Mouse (Mus musculus): ENCODE measurements at regions not wholly inside any gene's neighbourhood (a gene's known extent, or its start where the extent isn't known, plus 50 kb on each side); places are given as distances from the start of the nearest gene placed in this dataset.

DNA sequence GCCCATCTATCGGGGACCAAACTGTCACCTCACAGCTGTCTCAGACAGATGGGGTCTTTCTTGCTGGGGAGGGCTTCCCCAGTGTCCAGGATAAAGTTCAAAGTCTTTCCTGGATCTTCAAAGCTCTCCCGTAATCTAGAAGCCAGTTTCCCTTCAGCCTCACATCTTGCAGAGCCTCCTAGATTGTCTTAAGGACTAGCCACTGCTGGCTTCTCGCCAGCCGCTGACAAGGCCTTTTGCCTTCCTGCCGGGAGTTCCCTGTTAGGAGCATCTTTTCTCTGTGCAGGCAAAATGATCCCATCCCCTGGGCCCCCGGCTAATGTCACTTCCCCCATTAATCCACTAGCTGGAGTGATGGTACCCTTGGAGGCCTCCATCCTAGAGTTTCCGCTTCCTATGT is 103.1 kb upstream of the 1600014C23Rik start:
- TF ChIP-seq MEF2A (IDR thresholded peaks at IDR 0.05; ENCODE audit: extremely low read depth, insufficient replicate concordance, low read depth, low read length, poor library complexity, severe bottlenecking) (no peak), RAD21 (IDR thresholded peaks at IDR 0.05; ENCODE audit: low read depth, low read length) (no peak), SIN3A (IDR thresholded peaks at IDR 0.05; ENCODE audit: low read length) (no peak), NELFE (IDR thresholded peaks at IDR 0.05; ENCODE audit: low read depth, low read length) (no peak), MYC (IDR thresholded peaks at IDR 0.05; ENCODE audit: low read depth, low read length) (no peak), MAZ (IDR thresholded peaks at IDR 0.05; ENCODE audit: low read depth, low read length) (no peak), E2F4 (IDR thresholded peaks at IDR 0.05; ENCODE audit: borderline replicate concordance, low read depth, low read length) (no peak), ZNF384 (IDR thresholded peaks at IDR 0.05; ENCODE audit: low read depth, low read length) (no peak), GATA1 (IDR thresholded peaks at IDR 0.05; ENCODE audit: low read depth, low read length) (no peak)
- H3K27me3 ChIP-seq (ENCODE audit: control insufficient read depth in 1 of 2, insufficient read depth in 2 of 2, low read length in 2 of 2), result peaks cover 0 to 7% of the 10 kb centered on the region in 2 experiments; a peak in 3 of 4 replicates
- H3K79me2 ChIP-seq (ENCODE audit: control insufficient read depth, insufficient read depth, low read length, poor library complexity), result no peaks in the 10 kb centered on the region
- H3K36me3 ChIP-seq (ENCODE audit: control insufficient read depth in 1 of 2, insufficient read depth in 2 of 2, low read length in 2 of 2), result no peaks in the 10 kb centered on the region
- H3K9me3 ChIP-seq (replicated peaks; ENCODE audit: insufficient read depth, low read length), result no peaks in the 10 kb centered on the region
- no peak for DNase-seq (ENCODE audit: low read depth, low spot score)
- no peak overlapping the region for H3K27ac ChIP-seq (ENCODE audit: control insufficient read depth, low read depth, low read length)
- H3K4me1 ChIP-seq (ENCODE audit: control insufficient read depth in 1 of 2, insufficient read depth in 2 of 2, low read length in 2 of 2), result no peaks in the 10 kb centered on the region
- H3K4me3 ChIP-seq (ENCODE audit: control insufficient read depth in 1 of 2, insufficient read depth in 1 of 2, low read depth in 2 of 2, low read length in 2 of 2), result no peak overlapping the region
- H3K9ac ChIP-seq (ENCODE audit: control insufficient read depth, low read depth, low read length, poor library complexity, severe bottlenecking), result no peak overlapping the region

GRCm38 (mm10) chr17:45836253-45836652 is 102.6 kb upstream of the 1600014C23Rik start:
- Histone ChIP-seq H3K79me2 (ENCODE audit: control insufficient read depth, insufficient read depth, low read length, poor library complexity) (no peaks in the 10 kb centered on the region), H3K4me3 (ENCODE audit: control insufficient read depth in 1 of 2, insufficient read depth in 1 of 2, low read depth in 2 of 2, low read length in 2 of 2) (no peak overlapping the region), H3K9ac (ENCODE audit: control insufficient read depth, low read depth, low read length, poor library complexity, severe bottlenecking) (no peak overlapping the region), H3K9me3 (replicated peaks; ENCODE audit: insufficient read depth, low read length) (no peaks in the 10 kb centered on the region), H3K27me3 (ENCODE audit: control insufficient read depth in 1 of 2, insufficient read depth in 2 of 2, low read length in 2 of 2) (peaks cover 0 to 7% of the 10 kb centered on the region in 2 experiments; a peak in 3 of 4 replicates), H3K4me1 (ENCODE audit: control insufficient read depth in 1 of 2, insufficient read depth in 2 of 2, low read length in 2 of 2) (no peaks in the 10 kb centered on the region), H3K36me3 (ENCODE audit: control insufficient read depth in 1 of 2, insufficient read depth in 2 of 2, low read length in 2 of 2) (no peaks in the 10 kb centered on the region), H3K27ac (ENCODE audit: control insufficient read depth, low read depth, low read length) (no peak overlapping the region)
- no peak for DNase-seq (ENCODE audit: low read depth, low spot score)
- no peak for TF ChIP-seq E2F4 (IDR thresholded peaks at IDR 0.05; ENCODE audit: borderline replicate concordance, low read depth, low read length)
- TF ChIP-seq UBTF (IDR thresholded peaks at IDR 0.05; ENCODE audit: borderline replicate concordance, insufficient read depth, low read depth, low read length), result no peak
- no peak for TF ChIP-seq POLR2AphosphoS2 (IDR thresholded peaks at IDR 0.05; ENCODE audit: low read length)
- no peak for TF ChIP-seq HCFC1 (IDR thresholded peaks at IDR 0.05; ENCODE audit: low read depth, low read length)
- TF ChIP-seq EP300 (IDR thresholded peaks at IDR 0.05; ENCODE audit: low read depth in 1 of 2, low read length in 2 of 2), result no peak
- TF ChIP-seq POLR2AphosphoS5 (IDR thresholded peaks at IDR 0.05; ENCODE audit: borderline replicate concordance, low read depth, low read length), result no peak
- TF ChIP-seq JUND (IDR thresholded peaks at IDR 0.05; ENCODE audit: low read depth, low read length), result no peak
- TF ChIP-seq MYB (IDR thresholded peaks at IDR 0.05; ENCODE audit: low read depth, low read length), result no peak
